Mouse (Mus musculus): ENCODE data around the gene Plin4. TPM values are rescaled to one million over a fixed set of nuclear protein-coding genes. Genes with fewer than 3 reads are reported as not detected.

Gene Plin4
- total RNA-seq, 2 experiments from 2014 or later: 1.4 to 1.6 TPM

- intact Hi-C loops (cut with DNase I): no loop called here
- DNase-seq (ENCODE audit: low spot score in 2 of 2): no peak
Measured at GRCm38 (mm10) chr17:56131136-56131535, 21.5 kb upstream of the Plin4 start.

- intact Hi-C loops (cut with DNase I): no loop called here
- DNase-seq (ENCODE audit: low spot score in 2 of 2): no peak
Measured at GRCm38 (mm10) chr17:56128246-56128645, 18.6 kb upstream of the Plin4 start.

GRCm38 (mm10) chr17:56126175-56126574 lies 16.6 kb upstream of the Plin4 start:
- no peak for DNase-seq (ENCODE audit: low spot score in 2 of 2)
- intact Hi-C loops (cut with DNase I): no loop called here

GRCm38 (mm10) chr17:56125276-56125630 lies 15.7 kb upstream of the Plin4 start:
- intact Hi-C loops (cut with DNase I): no loop called here

GRCm38 (mm10) chr17:56124377-56125275 lies 15.0 kb upstream of the Plin4 start:
- intact Hi-C loops (cut with DNase I): no loop called here
- DNase-seq (ENCODE audit: low spot score in 2 of 2): no peak

More at GRCm38 (mm10) chr17:56125276-56125630, 15.7 kb upstream of the Plin4 start:
- no peak for DNase-seq (ENCODE audit: low spot score in 2 of 2)

- intact Hi-C loops (cut with DNase I): no loop called here
- DNase-seq (ENCODE audit: low spot score in 2 of 2): no peak
Measured at GRCm38 (mm10) chr17:56123681-56124340, 14.2 kb upstream of the Plin4 start.

GRCm38 (mm10) chr17:56123161-56123560 lies 13.6 kb upstream of the Plin4 start:
- DNase-seq (ENCODE audit: low spot score in 2 of 2): no peak
- intact Hi-C loops (cut with DNase I): no loop called here

GRCm38 (mm10) chr17:56121826-56122225 lies 12.2 kb upstream of the Plin4 start, which contains the start of gene Lrg1:
TSS of gene Lrg1 (minus strand) at chr17:56122001.
- intact Hi-C loops (cut with DNase I): no loop called here
- DNase-seq (ENCODE audit: low spot score in 2 of 2): no peak

GRCm38 (mm10) chr17:56119981-56120880 lies 10.6 kb upstream of the Plin4 start:
- intact Hi-C loops (cut with DNase I): no loop called here
- DNase-seq (ENCODE audit: low spot score in 2 of 2): no peak

GRCm38 (mm10) chr17:56119431-56119830 lies 9.8 kb upstream of the Plin4 start:
- no peak for DNase-seq (ENCODE audit: low spot score in 2 of 2)
- intact Hi-C loops (cut with DNase I): no loop called here

GRCm38 (mm10) chr17:56117251-56117710 lies 7.7 kb upstream of the Plin4 start, which contains the start of gene Plin5:
TSS of gene Plin5 (minus strand) at chr17:56117596.
- intact Hi-C loops (cut with DNase I): no loop called here
- peak in 1 of 2 experiments; percentile 56 for DNase-seq (ENCODE audit: low spot score in 2 of 2)

- DNase-seq (ENCODE audit: low spot score in 2 of 2): no peak
- intact Hi-C loops (cut with DNase I): no loop called here
Measured at GRCm38 (mm10) chr17:56116193-56116592, 6.6 kb upstream of the Plin4 start.

GRCm38 (mm10) chr17:56112743-56113142 lies 3.1 kb upstream of the Plin4 start:
- intact Hi-C loops (cut with DNase I): no loop called here
- no peak for DNase-seq (ENCODE audit: low spot score in 2 of 2)

GRCm38 (mm10) chr17:56111864-56112263 lies 2.3 kb upstream of the Plin4 start:
- intact Hi-C loops (cut with DNase I): no loop called here
- DNase-seq (ENCODE audit: low spot score in 2 of 2): peak; percentile 55 to 64

GRCm38 (mm10) chr17:56111021-56111420 lies 1.4 kb upstream of the Plin4 start:
- intact Hi-C loops (cut with DNase I): no loop called here

GRCm38 (mm10) chr17:56110571-56110970 lies 968 bp upstream of the Plin4 start:
- no peak for DNase-seq (ENCODE audit: low spot score in 2 of 2)
- intact Hi-C loops (cut with DNase I): no loop called here

More at GRCm38 (mm10) chr17:56111021-56111420, 1.4 kb upstream of the Plin4 start:
- DNase-seq (ENCODE audit: low spot score in 2 of 2): no peak

GRCm38 (mm10) chr17:56108334-56109044 lies 1.1 kb downstream of the Plin4 start:
- intact Hi-C loops (cut with DNase I): no loop called here
- DNase-seq (ENCODE audit: low spot score in 2 of 2): peak; percentile 60 to 71

- intact Hi-C loops (cut with DNase I): no loop called here
- DNase-seq (ENCODE audit: low spot score in 2 of 2): no peak
Measured at GRCm38 (mm10) chr17:56107736-56108135, 1.9 kb downstream of the Plin4 start.

GRCm38 (mm10) chr17:56106981-56107380 lies 2.6 kb downstream of the Plin4 start:
- no peak for DNase-seq (ENCODE audit: low spot score in 2 of 2)
- intact Hi-C loops (cut with DNase I): no loop called here

Measured in left cerebral cortex, postnatal 25 days (tissue).